Mouse (Mus musculus) G1E (cell line): ENCODE data around the gene AC134908.4. TPM values are rescaled to one million over a fixed set of nuclear protein-coding genes. Genes with fewer than 3 reads are reported as not detected.

Source experiments
- ATAC-seq: 2 replicates; pipeline ENCODE4 v1.8.0; 2016; ENCODE audit warnings: mild to moderate bottlenecking; ENCODE audit not compliant: insufficient number of reproducible peaks, poor library complexity, low FRiP score, severe bottlenecking; ENCODE audit errors: extremely low read depth
- DNase-seq: peaks from one replicate; pipeline ENCODE4 v3.0.0; 2012; ENCODE audit warnings: low spot score
- H3K27me3 ChIP-seq: 2 replicates; pipeline ENCODE4 v1.6.1; 2012; ENCODE audit warnings: mild to moderate bottlenecking, low read length, inconsistent platforms; ENCODE audit not compliant: insufficient read depth
- H3K36me3 ChIP-seq: replicated peaks from 2 replicates; pipeline ENCODE3; 2012; ENCODE audit warnings: mild to moderate bottlenecking, inconsistent platforms
- H3K4me1 ChIP-seq: 2 replicates; pipeline ENCODE4 v1.6.1; 2012; ENCODE audit warnings: low read depth, low read length, inconsistent platforms, mixed read lengths; ENCODE audit not compliant: insufficient read depth
- H3K4me3 ChIP-seq: 2 replicates; pipeline ENCODE4 v1.5.1; 2012; ENCODE audit warnings: low read depth, mild to moderate bottlenecking, inconsistent platforms, low read length, moderate library complexity, mixed read lengths
- H3K9me3 ChIP-seq: replicated peaks from 2 replicates; pipeline ENCODE4 v1.6.1; 2012; ENCODE audit warnings: inconsistent platforms
- CTCF ChIP-seq: IDR thresholded peaks from 2 replicates; pipeline ENCODE4 v1.5.1; 2012; ENCODE audit warnings: low read depth, low read length, inconsistent platforms, mixed read lengths
- GATA1 ChIP-seq: IDR thresholded peaks from 2 replicates; pipeline ENCODE4 v1.6.1; 2012; ENCODE audit warnings: borderline replicate concordance, low read length, inconsistent platforms, mixed read lengths
- GATA2 ChIP-seq: IDR thresholded peaks from 2 replicates; pipeline ENCODE4 v1.6.1; 2012; ENCODE audit warnings: low read depth, low read length, inconsistent platforms, borderline replicate concordance
- POLR2AphosphoS5 ChIP-seq: IDR thresholded peaks from 2 replicates; pipeline ENCODE4 v1.6.1; 2012; ENCODE audit warnings: low read depth, low read length, inconsistent platforms; ENCODE audit not compliant: insufficient replicate concordance
- TAL1 ChIP-seq: conservative IDR thresholded peaks from 2 replicates; pipeline ENCODE4 v1.6.1; 2012; ENCODE audit warnings: low read depth, low read length, inconsistent platforms, mixed read lengths
- polyA plus RNA-seq: library from polyadenylated mRNA; stranded (reverse); fragments of >175 nt; gene quantifications from 2 replicates; pipeline ENCODE4 v1.2.3, GENCODE M21; 2012
- total RNA-seq, 2 experiments: library from RNA; stranded (forward) in 1 of 2; stranded (reverse) in 1 of 2; fragments of 200-1000 nt in 1 of 2; fragments of >200 nt in 1 of 2; fragmentation: Nextera tagmentation in 1 of 2; gene quantifications; 2 replicates each; pipeline ENCODE4 v1.2.3; 2014 to 2017

Gene AC134908.4
- total and polyA plus RNA-seq, 3 experiments = not detected

DNA sequence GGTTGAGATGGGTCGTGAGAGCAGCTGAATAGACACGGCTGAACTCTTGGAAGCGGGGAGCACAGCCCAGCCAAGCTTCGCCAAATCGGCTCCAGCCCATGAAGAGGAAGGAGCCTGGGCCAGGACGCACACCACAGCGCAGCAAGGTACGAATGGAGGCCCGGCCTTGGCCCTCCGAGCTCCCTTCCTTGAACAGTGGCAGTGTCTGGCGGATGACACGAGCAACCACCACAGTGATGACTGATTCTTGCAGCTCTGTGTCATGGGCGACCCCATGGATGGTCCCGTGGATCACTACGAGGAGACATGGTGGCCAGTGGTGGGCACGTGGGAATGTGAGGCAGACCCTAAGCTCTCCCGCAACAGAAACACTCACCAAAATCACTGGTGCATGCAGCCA, 461 bp downstream of the AC134908.4 start:
- DNase-seq (no peak), ATAC-seq (no peak)
- H3K4me3 ChIP-seq = peak overlapping the region; percentile 25; the same call in 1 of the 2 replicates
- H3K36me3 ChIP-seq = peaks cover 46% of the 10 kb centered on the region
- no peaks in the 10 kb centered on the region for H3K27me3 ChIP-seq
- H3K9me3 ChIP-seq = no peaks in the 10 kb centered on the region
- H3K4me1 ChIP-seq = peaks cover 63% of the 10 kb centered on the region
- TF ChIP-seq CTCF (no peak), GATA1 (no peak), GATA2 (no peak), TAL1 (no peak), POLR2AphosphoS5 (no peak)

DNA sequence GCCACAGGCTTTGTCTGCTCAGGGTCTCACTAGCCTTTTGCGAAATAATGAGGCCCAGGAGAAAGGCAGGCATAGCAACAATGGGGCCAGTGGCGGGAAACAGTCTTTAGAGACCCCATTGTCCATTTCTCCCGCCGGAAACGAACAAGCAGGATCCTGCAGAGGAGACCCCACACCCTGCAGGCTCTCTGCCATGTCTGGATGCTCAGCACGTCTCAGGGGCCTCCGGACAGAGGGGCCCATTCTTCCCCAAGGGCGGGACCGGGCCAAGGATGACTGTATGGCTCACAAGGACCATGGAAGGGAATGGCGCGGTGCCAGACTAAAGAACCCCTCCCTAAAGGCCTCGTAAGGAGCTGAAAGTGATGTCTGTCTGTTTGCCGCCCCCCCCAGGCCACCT, 1.3 kb downstream of the AC134908.4 start:
- TF ChIP-seq POLR2AphosphoS5 = no peak
- no peak for TF ChIP-seq GATA2
- TF ChIP-seq GATA1 = no peak
- no peak for TF ChIP-seq TAL1
- no peak for TF ChIP-seq CTCF
- Histone ChIP-seq H3K27me3 (no peaks in the 10 kb centered on the region), H3K36me3 (peaks cover 54% of the 10 kb centered on the region), H3K4me3 (no peak overlapping the region), H3K9me3 (no peaks in the 10 kb centered on the region), H3K4me1 (peaks cover 63% of the 10 kb centered on the region)
- DNase-seq (no peak), ATAC-seq (no peak)

DNA sequence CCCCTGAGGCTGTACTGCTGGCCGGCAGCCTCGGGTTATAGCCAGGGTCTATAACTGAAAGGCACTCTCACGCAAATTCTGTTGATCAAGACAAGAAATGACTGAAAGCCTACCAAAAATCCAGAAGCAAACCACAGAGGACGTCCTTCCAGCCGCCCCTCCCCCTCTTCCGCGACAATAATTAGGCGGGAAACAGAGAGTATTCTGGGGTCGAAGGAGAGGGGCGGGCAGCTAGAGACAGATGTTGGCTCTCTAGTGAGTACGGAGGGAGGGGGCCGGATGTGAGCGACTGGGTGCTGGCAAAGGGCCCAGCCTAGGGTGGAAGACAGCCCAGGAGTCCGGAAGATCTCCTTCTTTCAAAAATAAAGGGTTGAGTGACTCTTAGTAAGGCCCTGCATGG, 2.8 kb downstream of the AC134908.4 start, which contains the start of gene Fam173a:
TSS of gene Fam173a (minus strand) at position 287 of the 400 bp plus-strand sequence.
- Histone ChIP-seq H3K9me3 (no peaks in the 10 kb centered on the region), H3K4me1 (peaks cover 65% of the 10 kb centered on the region), H3K4me3 (peak within 1 kb of the TSS; percentile 80), H3K36me3 (peaks cover 69% of the 10 kb centered on the region), H3K27me3 (no peaks in the 10 kb centered on the region)
- no peak for TF ChIP-seq CTCF
- no peak for TF ChIP-seq POLR2AphosphoS5
- no peak for TF ChIP-seq TAL1
- no peak for TF ChIP-seq GATA1
- TF ChIP-seq GATA2 = no peak
- ATAC-seq (0 out of 2 replicates have a peak, but pooled peaks have one; percentile 42), DNase-seq (peak; percentile 87)

DNA sequence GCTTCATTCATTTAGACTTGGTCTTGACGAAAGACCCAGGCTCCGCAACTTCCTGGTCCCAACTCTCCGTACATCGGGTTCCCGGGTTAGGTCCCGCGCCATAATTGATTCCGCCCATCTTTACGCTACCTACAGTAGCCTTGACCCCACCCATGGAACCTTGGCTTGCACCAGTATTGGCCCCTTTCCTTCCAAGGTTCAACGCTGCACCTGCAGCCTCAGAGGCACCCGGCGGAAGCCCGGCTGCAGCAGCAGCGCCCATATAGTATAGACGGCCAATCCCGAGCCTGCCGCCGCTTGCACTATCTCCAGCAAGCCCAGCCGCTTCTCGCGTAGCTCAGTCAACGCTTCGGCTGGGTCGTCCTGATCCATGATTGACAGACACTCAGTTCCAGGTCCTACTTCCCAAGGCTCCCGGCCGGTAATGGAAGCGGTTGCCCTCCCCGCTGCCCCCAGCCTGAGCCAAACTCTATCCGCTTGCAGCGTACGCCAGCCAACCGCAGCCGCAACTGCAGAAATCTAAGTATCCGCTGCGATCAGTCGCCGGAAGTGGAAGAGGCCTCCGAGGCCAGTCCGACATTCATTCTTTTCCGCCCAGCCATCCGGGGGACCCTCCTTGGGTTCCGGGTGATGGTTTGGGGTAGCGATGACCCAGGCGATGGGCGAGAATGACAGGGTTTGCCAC, 3.5 kb downstream of the AC134908.4 start:
- Histone ChIP-seq H3K27me3 (no peaks in the 10 kb centered on the region), H3K9me3 (no peaks in the 10 kb centered on the region), H3K4me1 (peaks cover 59% of the 10 kb centered on the region), H3K36me3 (peaks cover 75% of the 10 kb centered on the region), H3K4me3 (peak overlapping the region; percentile 80)
- DNase-seq (peak; percentile 71), ATAC-seq (peak; percentile 30)
- no peak for TF ChIP-seq GATA1
- no peak for TF ChIP-seq TAL1
- TF ChIP-seq GATA2 = no peak
- no peak for TF ChIP-seq CTCF

DNA sequence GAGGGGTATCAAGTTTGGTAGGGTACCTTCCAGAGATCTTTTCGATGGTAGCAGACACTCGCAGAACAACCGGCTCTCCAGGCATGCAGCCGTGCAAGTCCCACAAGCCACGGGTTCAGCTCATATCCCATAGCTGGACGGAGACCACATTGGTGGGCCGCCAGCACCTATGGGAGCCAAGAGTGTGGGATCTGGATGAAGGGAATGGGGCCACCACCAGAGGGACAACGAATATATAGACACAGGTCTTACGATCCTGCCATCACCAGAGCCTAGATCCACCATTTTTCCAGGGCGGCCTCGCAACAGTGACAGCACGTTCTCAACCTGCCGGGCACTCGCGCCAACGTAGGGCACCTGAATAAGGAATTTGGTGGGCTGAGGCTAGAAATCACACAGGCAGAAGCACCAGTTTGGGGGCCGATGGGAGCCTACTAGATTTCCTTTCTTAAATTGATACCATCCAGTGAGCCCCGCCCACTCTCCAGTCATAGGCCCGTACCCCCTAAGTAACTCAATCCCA, 4.1 kb downstream of the AC134908.4 start:
- TF ChIP-seq CTCF = no peak
- TF ChIP-seq GATA1 = no peak
- TF ChIP-seq POLR2AphosphoS5 = no peak
- no peak for TF ChIP-seq GATA2
- TF ChIP-seq TAL1 = no peak
- Histone ChIP-seq H3K36me3 (peaks cover 81% of the 10 kb centered on the region), H3K4me1 (peaks cover 61% of the 10 kb centered on the region), H3K27me3 (no peaks in the 10 kb centered on the region), H3K4me3 (peak overlapping the region; percentile 80), H3K9me3 (no peaks in the 10 kb centered on the region)
- ATAC-seq (no peak), DNase-seq (no peak)

DNA sequence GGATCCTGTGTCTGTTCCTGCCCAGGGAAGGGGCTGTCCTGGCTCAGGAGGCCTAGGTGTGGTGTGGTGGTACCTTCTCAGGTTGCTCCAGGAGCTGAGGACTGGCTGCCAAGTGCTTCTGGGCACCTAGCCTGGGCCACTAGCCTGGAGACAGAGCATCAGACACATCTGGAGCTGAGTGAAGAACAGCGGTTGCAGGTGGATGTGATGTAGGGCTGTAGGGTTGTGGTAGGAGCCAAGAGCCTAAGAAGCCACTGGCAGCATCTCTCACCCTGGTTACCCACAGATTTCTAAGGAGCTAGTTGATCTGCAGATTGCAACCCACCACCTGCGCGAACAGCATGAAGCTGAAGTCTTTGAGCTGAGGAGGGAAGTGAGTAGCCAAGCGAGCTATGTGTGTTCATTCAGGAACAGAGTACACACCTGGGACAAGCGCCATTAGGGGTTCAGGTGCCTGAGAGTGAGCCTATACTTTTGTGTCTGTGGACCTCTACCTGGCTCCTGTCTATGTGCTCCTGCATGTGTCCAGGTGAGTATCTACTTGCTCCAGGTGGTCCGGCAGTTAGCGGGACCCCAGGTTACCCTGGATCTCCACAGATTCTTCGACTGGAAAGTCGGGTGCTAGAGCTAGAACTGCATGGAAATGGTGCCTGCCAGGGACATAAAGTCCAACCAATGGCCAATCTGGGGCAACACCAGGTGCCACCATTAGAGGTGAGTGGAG, 8.5 kb downstream of the AC134908.4 start:
- Histone ChIP-seq H3K4me1 (peaks cover 49% of the 10 kb centered on the region), H3K27me3 (no peaks in the 10 kb centered on the region), H3K4me3 (no peak overlapping the region), H3K9me3 (no peaks in the 10 kb centered on the region), H3K36me3 (peaks cover 78% of the 10 kb centered on the region)
- no peak for DNase-seq
- ATAC-seq = no peak
- TF ChIP-seq GATA2 = no peak
- TF ChIP-seq TAL1 = no peak
- no peak for TF ChIP-seq CTCF
- TF ChIP-seq POLR2AphosphoS5 = no peak
- no peak for TF ChIP-seq GATA1
